Mouse (Mus musculus): Measurements from ENCODE around the gene Myl4. TPM values are rescaled to one million over a fixed set of nuclear protein-coding genes. Genes with fewer than 3 reads are reported as not detected.

Myl4 gene
- polyA plus RNA-seq, 1 experiment from 2014 or later = 14.6 TPM

- 17% methylated on average over 2 of the region's 2 CpGs for WGBS (ENCODE audit: insufficient replicate concordance)
These were observed 88.4 kb downstream of the Myl4 start for GRCm38 (mm10) chr11:104638906-104639305.

GRCm38 (mm10) chr11:104639634-104640033, 89.2 kb downstream of the Myl4 start:
- WGBS (ENCODE audit: insufficient replicate concordance) = 69% methylated on average over 9 of the region's 9 CpGs
- no peaks in the 10 kb centered on the region for H3K27me3 ChIP-seq
- H3K27ac ChIP-seq (replicated peaks) = no peak overlapping the region

More at GRCm38 (mm10) chr11:104638906-104639305, 88.4 kb downstream of the Myl4 start:
- Histone ChIP-seq H3K4me2 (no peak overlapping the region), H3K9me3 (replicated peaks) (no peaks in the 10 kb centered on the region), H3K27ac (replicated peaks) (no peak overlapping the region), H3K36me3 (replicated peaks) (no peaks in the 10 kb centered on the region), H3K27me3 (no peaks in the 10 kb centered on the region), H3K4me1 (replicated peaks) (no peaks in the 10 kb centered on the region), H3K4me3 (replicated peaks) (no peak overlapping the region), H3K9ac (no peak overlapping the region)
- ATAC-seq (ENCODE audit: insufficient read depth) = no peak

GRCm38 (mm10) chr11:104640894-104641293, 90.4 kb downstream of the Myl4 start:
- Histone ChIP-seq H3K27ac (replicated peaks) (no peak overlapping the region), H3K36me3 (replicated peaks) (no peaks in the 10 kb centered on the region), H3K9me3 (replicated peaks) (no peaks in the 10 kb centered on the region), H3K9ac (no peak overlapping the region), H3K4me3 (replicated peaks) (no peak overlapping the region), H3K4me1 (replicated peaks) (no peaks in the 10 kb centered on the region), H3K27me3 (no peaks in the 10 kb centered on the region), H3K4me2 (no peak overlapping the region)
- no peak for ATAC-seq (ENCODE audit: insufficient read depth)
- 47% methylated on average over 10 of the region's 10 CpGs for WGBS (ENCODE audit: insufficient replicate concordance)

More at GRCm38 (mm10) chr11:104639634-104640033, 89.2 kb downstream of the Myl4 start:
- Histone ChIP-seq H3K36me3 (replicated peaks) (no peaks in the 10 kb centered on the region), H3K9ac (no peak overlapping the region), H3K9me3 (replicated peaks) (no peaks in the 10 kb centered on the region), H3K4me2 (no peak overlapping the region), H3K4me1 (replicated peaks) (no peaks in the 10 kb centered on the region), H3K4me3 (replicated peaks) (no peak overlapping the region)
- no peak for ATAC-seq (ENCODE audit: insufficient read depth)

GRCm38 (mm10) chr11:104643236-104643635, 92.8 kb downstream of the Myl4 start:
- 59% methylated on average over 4 of the region's 4 CpGs for WGBS (ENCODE audit: insufficient replicate concordance)
- no peaks in the 10 kb centered on the region for H3K36me3 ChIP-seq (replicated peaks)
- no peaks in the 10 kb centered on the region for H3K9me3 ChIP-seq (replicated peaks)
- ATAC-seq (ENCODE audit: insufficient read depth) = no peak
- no peaks in the 10 kb centered on the region for H3K4me1 ChIP-seq (replicated peaks)
- H3K4me2 ChIP-seq = no peak overlapping the region
- no peaks in the 10 kb centered on the region for H3K27me3 ChIP-seq
- H3K27ac ChIP-seq (replicated peaks) = no peak overlapping the region
- no peak overlapping the region for H3K4me3 ChIP-seq (replicated peaks)
- H3K9ac ChIP-seq = no peak overlapping the region

Other genes starting within 250 kb of the Myl4 start
- 4.7 and 5.2 TPM in 2 replicates for gene Kansl1, start 81.8 kb upstream of the Myl4 start, polyA plus RNA-seq (2015; fragmentation: Nextera tagmentation; extraction: Ambion mirVana)
- 19.4 and 20.2 TPM in 2 replicates for gene Cdc27, start within 50 bp of the Myl4 start, polyA plus RNA-seq (2015; fragmentation: Nextera tagmentation; extraction: Ambion mirVana)
- gene Itgb3, start 57.3 kb downstream of the Myl4 start, polyA plus RNA-seq (2015; fragmentation: Nextera tagmentation; extraction: Ambion mirVana) = 12.4 and 15.0 TPM in 2 replicates
- gene Gm11639, start 135.0 kb downstream of the Myl4 start, polyA plus RNA-seq (2015; fragmentation: Nextera tagmentation; extraction: Ambion mirVana) = 0.05 TPM in 2 replicates